Mouse (Mus musculus) C2C12 (cell line): ENCODE results near the gene Olfr1138.

ENCODE experiments used
- CEBPB ChIP-seq: IDR thresholded peaks from one replicate; pipeline ENCODE4 v1.6.1; 2011; ENCODE audit warnings: low read depth, mild to moderate bottlenecking, control low read depth, moderate library complexity
- CTCF ChIP-seq: IDR thresholded peaks from one replicate; pipeline ENCODE4 v1.5.1; 2011; ENCODE audit not compliant: control insufficient read depth, insufficient read depth, insufficient read length
- FOSL1 ChIP-seq: IDR thresholded peaks from one replicate; pipeline ENCODE4 v1.8.0; 2011; ENCODE audit warnings: mild to moderate bottlenecking, low read length; ENCODE audit not compliant: poor library complexity, insufficient read depth, severe bottlenecking
- MAX ChIP-seq: IDR thresholded peaks from one replicate; pipeline ENCODE4 v1.6.1; 2011; ENCODE audit warnings: mild to moderate bottlenecking, control low read depth
- MYOG ChIP-seq: IDR thresholded peaks from one replicate; pipeline ENCODE4 v1.6.1; 2011; ENCODE audit not compliant: control insufficient read depth, insufficient read length; ENCODE audit errors: extremely low read depth
- USF1 ChIP-seq: IDR thresholded peaks from one replicate; pipeline ENCODE4 v1.6.1; 2011; ENCODE audit warnings: low read depth, mild to moderate bottlenecking, control low read depth, moderate library complexity

DNA sequence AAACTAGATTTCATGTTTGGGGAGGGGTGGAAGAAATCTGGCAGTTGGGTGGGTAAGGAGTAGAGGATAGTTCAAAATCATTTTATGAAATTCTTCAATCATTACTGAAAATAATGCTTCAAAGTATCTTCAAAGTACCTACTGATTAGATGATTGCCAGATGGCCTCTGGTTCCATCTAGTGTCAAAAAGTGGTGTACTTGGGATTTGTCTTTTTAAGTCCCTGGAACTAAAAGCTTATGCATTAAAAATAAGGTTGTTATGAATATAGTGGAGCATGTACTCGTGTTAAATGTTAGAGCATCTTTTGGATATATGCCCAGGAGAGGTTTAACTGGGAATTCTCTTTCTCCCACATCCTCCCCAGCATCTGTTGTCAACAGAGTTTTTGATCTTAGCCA is 36.4 kb upstream of the Olfr1138 start:
- no peak for TF ChIP-seq CTCF
- no peak for TF ChIP-seq MAX
- no peak for TF ChIP-seq MYOG
- TF ChIP-seq USF1, result no peak
- no peak for TF ChIP-seq FOSL1
- no peak for TF ChIP-seq CEBPB
